Mouse (Mus musculus): Measurements from ENCODE around the gene Fam168b. TPM values are rescaled to one million over a fixed set of nuclear protein-coding genes. Genes with fewer than 3 reads are reported as not detected.

Fam168b gene
- 399 and 501 TPM in 2 replicates for polyA plus RNA-seq (2012; rRNA removed)

DNA sequence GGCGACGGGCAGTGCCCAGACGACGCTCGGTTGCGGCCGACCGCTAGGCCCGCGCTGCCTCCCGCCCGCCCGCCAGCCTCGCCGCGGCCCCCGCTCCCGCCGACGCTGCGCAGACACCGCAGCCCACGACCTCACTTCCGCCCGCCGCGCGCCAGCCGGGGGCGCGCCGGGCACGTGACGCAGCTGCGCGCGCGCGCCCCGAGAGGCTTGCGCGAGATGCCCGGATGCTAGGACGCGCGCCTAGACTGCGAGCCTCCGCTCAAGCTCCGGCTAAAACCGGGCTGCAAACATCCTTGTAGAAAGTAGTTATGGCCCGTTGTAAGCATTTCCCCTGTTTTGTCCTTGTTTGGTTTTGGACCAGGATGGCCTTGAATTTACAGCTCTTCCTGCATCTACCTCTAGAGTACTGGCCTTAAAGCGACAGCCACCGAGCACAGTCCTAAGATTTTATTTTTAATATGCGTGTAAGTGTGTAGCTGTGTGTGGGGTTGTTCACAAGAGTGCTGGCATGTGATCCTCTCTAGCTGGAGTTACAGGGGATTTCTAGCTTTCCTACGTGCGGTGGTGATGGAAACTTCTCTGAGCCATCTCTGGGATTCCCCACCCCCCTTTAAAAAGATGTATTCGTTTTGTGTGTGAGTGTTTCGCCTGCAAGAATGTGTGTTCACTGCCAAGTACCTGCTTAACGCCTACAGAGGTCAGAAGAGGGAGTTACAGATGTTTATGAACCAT, at the start of gene Fam168b:
Fam168b (minus strand) TSS at position 179 of the 732 bp plus-strand sequence.
- no peak for TF ChIP-seq CTCF (IDR thresholded peaks at IDR 0.05; ENCODE audit: borderline replicate concordance, extremely low read depth, insufficient read depth, insufficient read length)
- peak; percentile 86 for TF ChIP-seq POLR2A (IDR thresholded peaks at IDR 0.05; ENCODE audit: borderline replicate concordance, extremely low read depth, insufficient read depth, insufficient read length, poor library complexity, severe bottlenecking)
- peak; percentile 96 for DNase-seq (ENCODE audit: low read depth)

DNA sequence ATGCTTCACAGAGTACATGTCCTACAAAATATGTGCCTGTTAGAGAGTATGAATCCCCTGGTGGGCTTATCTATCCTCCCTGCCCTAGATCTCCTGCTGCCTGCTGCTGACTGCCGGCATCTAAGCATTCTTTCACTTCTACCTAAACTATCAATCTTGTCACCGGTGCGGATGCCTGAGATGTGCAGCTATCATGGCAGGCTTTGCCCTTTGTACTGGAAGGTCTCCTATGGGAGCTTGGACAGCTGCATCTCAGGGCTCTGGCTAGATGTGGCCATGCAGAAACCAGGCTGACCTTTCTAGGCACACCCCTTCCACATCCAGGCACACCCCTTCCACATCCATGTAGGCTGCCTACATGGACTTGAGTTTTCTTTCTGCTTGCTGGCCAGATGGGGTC, 49.6 kb upstream of the Fam168b start:
- TF ChIP-seq POLR2A (IDR thresholded peaks at IDR 0.05; ENCODE audit: borderline replicate concordance, extremely low read depth, insufficient read depth, insufficient read length, poor library complexity, severe bottlenecking) (no peak), CTCF (IDR thresholded peaks at IDR 0.05; ENCODE audit: borderline replicate concordance, extremely low read depth, insufficient read depth, insufficient read length) (no peak)
- DNase-seq (ENCODE audit: low read depth) = no peak

DNA sequence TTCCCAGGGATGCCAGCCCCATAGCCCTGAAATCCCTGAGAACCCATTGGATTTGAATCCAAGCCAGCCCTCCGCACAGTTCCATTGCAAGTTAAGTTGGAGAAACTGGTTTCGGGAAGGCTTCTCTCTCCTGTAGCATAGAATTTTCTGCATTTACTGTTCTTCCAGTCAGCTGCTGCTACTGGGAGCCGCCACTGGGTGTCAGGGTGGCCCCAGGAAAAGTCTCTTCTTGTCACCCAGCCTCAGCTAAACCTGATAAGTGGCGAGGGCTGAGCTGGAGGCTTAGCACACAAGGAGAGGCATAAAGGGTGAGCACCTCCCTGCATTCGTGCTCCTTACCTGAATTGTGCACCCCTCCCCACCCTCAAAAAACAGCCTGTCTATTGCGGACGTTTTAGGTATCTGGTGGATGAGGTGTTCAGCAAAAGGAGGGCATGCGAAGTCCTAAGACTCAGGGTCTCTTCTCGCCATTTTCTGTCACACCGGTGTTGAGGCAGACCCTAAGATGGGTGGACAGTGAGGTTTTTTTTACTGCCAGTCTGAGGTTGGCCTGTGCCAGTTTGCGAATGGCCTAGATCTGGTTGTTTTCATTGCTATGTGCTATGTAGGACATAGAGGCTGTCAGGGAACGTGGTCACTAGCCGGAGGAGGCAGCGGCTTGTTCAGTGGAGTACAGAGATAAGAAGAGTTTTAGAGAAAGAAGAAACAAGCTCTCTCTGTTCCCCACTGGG, 48.9 kb upstream of the Fam168b start:
- TF ChIP-seq CTCF (IDR thresholded peaks at IDR 0.05; ENCODE audit: borderline replicate concordance, extremely low read depth, insufficient read depth, insufficient read length) = peak; percentile 86
- no peak for TF ChIP-seq POLR2A (IDR thresholded peaks at IDR 0.05; ENCODE audit: borderline replicate concordance, extremely low read depth, insufficient read depth, insufficient read length, poor library complexity, severe bottlenecking)

DNA sequence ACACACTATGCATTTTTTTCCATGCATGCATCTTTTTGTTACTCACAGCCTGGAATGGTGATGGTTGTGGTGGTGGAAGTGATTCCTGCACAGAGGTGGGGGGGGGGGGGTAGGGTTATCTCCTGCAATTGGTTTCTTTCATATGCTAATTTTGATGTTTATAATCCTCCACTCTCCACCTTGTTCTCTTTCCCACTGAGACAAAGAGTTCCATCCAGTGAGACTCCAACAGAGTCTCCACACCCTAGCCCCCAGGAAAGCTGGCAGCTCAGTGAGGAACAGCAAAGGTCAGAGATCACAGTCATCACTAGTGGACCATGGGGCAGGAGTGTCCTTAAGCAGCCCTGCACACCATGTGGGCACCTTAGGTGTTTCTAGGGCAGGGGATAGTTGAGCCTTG, 40.9 kb upstream of the Fam168b start:
- DNase-seq (ENCODE audit: low read depth) = no peak
- TF ChIP-seq CTCF (IDR thresholded peaks at IDR 0.05; ENCODE audit: borderline replicate concordance, extremely low read depth, insufficient read depth, insufficient read length) = no peak
- TF ChIP-seq POLR2A (IDR thresholded peaks at IDR 0.05; ENCODE audit: borderline replicate concordance, extremely low read depth, insufficient read depth, insufficient read length, poor library complexity, severe bottlenecking) = no peak

More for the DNA sequence above, 48.9 kb upstream of the Fam168b start:
- peak; percentile 84 for DNase-seq (ENCODE audit: low read depth)

DNA sequence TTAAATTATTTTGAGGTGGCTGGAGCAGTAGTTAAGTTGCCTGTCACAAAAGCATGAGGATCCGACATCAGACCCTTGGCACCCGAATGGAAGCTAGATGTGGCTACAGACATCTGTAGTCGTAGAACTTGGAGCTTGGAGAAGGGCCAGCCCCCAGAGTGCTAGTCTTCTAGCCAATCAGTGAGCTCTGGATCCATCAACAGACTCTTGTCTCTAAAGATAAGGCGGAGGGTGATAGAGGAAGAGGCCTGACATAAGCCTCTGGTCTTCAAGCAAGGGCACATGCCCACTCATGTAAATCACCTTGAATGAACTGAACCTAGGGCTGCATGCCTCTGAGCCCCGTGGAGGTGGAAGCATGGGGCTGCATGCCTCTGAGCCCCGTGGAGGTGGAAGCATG, 36.7 kb upstream of the Fam168b start:
- no peak for TF ChIP-seq POLR2A (IDR thresholded peaks at IDR 0.05; ENCODE audit: borderline replicate concordance, extremely low read depth, insufficient read depth, insufficient read length, poor library complexity, severe bottlenecking)
- no peak for TF ChIP-seq CTCF (IDR thresholded peaks at IDR 0.05; ENCODE audit: borderline replicate concordance, extremely low read depth, insufficient read depth, insufficient read length)
- DNase-seq (ENCODE audit: low read depth) = no peak

DNA sequence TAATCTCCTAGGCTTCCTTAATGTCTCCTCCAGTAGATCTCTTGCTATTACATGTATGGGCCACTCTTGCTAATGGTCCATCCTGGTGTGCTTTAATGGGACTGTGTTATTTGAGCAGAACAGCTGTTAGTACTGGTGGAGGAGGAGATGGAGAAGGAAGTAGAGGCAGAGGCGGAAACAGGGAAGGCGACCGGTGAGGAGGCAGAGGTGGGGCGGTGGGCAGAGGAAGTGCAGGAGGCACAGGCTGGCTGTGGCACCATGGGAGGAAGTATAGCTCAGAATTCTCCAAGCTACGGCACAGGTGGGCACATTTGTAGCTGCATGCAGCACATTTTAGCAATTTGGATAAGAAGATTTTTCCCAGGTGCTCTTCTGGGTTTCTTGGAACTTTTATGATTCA, 30.7 kb upstream of the Fam168b start:
- DNase-seq (ENCODE audit: low read depth) = no peak
- TF ChIP-seq POLR2A (IDR thresholded peaks at IDR 0.05; ENCODE audit: borderline replicate concordance, extremely low read depth, insufficient read depth, insufficient read length, poor library complexity, severe bottlenecking) (no peak), CTCF (IDR thresholded peaks at IDR 0.05; ENCODE audit: borderline replicate concordance, extremely low read depth, insufficient read depth, insufficient read length) (no peak)

DNA sequence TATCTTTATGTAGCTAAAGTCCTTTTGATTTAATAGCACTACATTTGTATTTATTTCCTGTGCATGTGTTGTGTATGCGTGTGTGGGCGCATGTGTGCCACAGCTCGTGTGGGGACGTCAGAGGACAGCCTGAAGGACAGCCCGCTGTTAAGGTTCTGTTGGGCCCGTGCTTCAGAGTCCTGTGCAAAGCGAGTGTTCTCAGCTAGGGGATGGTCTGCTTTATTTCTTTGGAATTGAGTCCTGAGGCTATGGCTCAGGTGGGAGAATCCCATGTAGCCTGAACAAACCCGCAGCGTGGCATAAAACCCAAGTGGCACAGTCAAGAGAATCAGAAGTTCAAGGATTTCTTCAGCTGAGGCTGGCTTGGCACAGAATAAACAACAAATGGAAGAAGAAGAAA, 28.3 kb upstream of the Fam168b start:
- TF ChIP-seq POLR2A (IDR thresholded peaks at IDR 0.05; ENCODE audit: borderline replicate concordance, extremely low read depth, insufficient read depth, insufficient read length, poor library complexity, severe bottlenecking) (no peak), CTCF (IDR thresholded peaks at IDR 0.05; ENCODE audit: borderline replicate concordance, extremely low read depth, insufficient read depth, insufficient read length) (no peak)
- no peak for DNase-seq (ENCODE audit: low read depth)

DNA sequence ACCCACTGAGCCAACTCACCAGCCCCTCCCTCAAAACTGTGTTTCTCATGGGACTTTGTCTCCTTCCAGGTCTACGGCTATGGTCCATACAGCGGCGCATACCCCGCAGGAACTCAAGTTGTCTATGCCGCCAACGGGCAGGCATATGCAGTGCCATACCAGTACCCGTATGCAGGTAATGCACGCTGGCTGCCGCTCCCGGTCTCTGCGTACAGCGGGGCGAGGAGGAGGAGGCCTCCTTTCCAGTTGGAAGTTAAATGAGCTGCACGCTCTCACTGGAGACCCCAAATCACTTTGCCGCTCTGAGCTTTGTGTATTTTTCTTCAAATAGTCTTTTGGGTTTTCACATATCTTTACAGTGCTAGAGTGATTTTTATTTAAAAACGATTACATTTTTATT, 26.4 kb upstream of the Fam168b start:
- no peak for TF ChIP-seq CTCF (IDR thresholded peaks at IDR 0.05; ENCODE audit: borderline replicate concordance, extremely low read depth, insufficient read depth, insufficient read length)
- no peak for TF ChIP-seq POLR2A (IDR thresholded peaks at IDR 0.05; ENCODE audit: borderline replicate concordance, extremely low read depth, insufficient read depth, insufficient read length, poor library complexity, severe bottlenecking)
- DNase-seq (ENCODE audit: low read depth) = no peak

DNA sequence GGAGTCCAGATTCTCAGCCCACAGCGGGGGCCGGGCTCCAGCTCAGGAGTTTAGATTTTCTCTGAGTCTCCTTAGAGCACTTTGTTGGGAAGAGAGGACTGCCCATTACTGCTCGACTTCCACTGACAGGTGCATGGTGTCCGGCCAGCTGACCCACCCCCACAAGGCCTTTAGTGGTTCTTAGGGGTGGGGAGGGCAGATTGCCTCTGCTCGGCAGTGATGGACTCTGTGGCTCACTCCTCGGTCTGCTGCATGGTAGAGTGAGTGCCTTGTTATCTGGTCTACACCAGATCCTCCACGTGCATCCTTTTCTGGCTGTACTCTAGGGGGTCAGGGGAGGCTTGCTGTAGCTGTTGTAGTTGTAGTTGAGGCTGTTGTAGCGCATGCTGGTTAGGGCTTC, 25.5 kb upstream of the Fam168b start:
- TF ChIP-seq POLR2A (IDR thresholded peaks at IDR 0.05; ENCODE audit: borderline replicate concordance, extremely low read depth, insufficient read depth, insufficient read length, poor library complexity, severe bottlenecking) = no peak
- TF ChIP-seq CTCF (IDR thresholded peaks at IDR 0.05; ENCODE audit: borderline replicate concordance, extremely low read depth, insufficient read depth, insufficient read length) = no peak
- DNase-seq (ENCODE audit: low read depth) = no peak

DNA sequence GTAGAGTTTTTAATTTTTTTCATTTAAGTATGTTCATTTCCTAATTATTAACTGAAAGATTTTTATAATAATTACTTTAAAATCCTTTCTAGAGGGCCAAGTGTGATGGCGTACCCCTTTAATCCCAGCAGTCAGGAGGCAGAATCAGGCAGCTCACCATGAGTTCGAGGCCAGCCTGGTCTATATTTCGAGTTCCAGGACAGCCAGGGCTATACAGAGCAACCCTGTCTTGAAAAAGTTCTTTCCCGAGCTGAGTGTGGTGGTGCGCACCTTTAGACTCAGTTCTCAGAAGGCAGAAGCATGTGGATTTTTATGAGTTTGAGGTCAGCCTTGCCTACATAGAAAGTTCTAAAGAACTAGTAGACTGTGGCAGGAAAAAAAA, 24.7 kb upstream of the Fam168b start:
- no peak for TF ChIP-seq POLR2A (IDR thresholded peaks at IDR 0.05; ENCODE audit: borderline replicate concordance, extremely low read depth, insufficient read depth, insufficient read length, poor library complexity, severe bottlenecking)
- no peak for TF ChIP-seq CTCF (IDR thresholded peaks at IDR 0.05; ENCODE audit: borderline replicate concordance, extremely low read depth, insufficient read depth, insufficient read length)
- no peak for DNase-seq (ENCODE audit: low read depth)

DNA sequence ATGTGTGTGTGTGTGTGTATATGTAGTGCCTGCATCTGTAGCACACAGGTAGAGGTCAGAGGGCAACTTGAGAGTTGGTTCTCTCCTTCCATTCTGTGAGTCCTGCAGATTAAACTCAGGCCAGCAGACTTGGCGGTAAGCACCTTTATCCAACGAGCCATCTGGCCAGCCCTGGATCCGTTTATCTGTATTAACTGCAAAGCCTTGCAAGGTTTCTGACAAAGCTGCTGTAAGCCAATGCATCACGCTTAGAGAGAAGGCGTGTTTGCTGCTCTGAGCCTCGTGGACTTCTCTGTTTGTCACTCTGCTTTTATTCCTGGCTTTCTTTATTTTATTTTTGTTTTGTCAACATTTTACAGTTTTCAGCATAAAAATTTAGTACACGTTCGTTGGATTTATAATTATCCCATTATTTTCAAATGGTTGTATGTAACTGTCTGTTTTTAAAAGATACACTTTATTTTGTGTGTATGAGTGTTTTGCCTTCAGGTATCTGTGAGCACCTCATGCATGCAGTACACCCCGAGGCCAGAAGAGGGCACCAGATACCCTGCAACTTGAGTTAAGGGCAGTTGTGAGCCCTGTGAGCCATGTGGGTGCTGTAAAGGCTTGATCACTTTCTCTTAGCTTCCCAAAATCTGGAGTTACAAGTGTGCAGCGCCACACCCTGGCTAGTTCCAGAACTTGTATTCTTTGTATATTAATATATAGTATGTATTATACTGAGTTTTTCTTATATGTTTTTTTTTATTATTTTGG, 24.1 kb upstream of the Fam168b start:
- peak; percentile 93 for DNase-seq (ENCODE audit: low read depth)
- TF ChIP-seq POLR2A (IDR thresholded peaks at IDR 0.05; ENCODE audit: borderline replicate concordance, extremely low read depth, insufficient read depth, insufficient read length, poor library complexity, severe bottlenecking) (no peak), CTCF (IDR thresholded peaks at IDR 0.05; ENCODE audit: borderline replicate concordance, extremely low read depth, insufficient read depth, insufficient read length) (peak; percentile 88)

Data from brain, embryonic 14.5 days (tissue).